Mouse (Mus musculus): ENCODE data around the gene Dusp18. TPM values are rescaled to one million over a fixed set of nuclear protein-coding genes. Genes with fewer than 3 reads are reported as not detected.
"Not testable (repeated sequence)": the region's sequence is repeated elsewhere in the genome, so short reads cannot be mapped to it uniquely, and the experiment has no call there.

Gene Dusp18
- total RNA-seq, 2 experiments from 2014 or later, result 6.2 to 6.5 TPM

- DNase-seq (ENCODE audit: low spot score in 2 of 2), result no peak
Observed at GRCm38 (mm10) chr11:3887331-3887730, 7.7 kb upstream of the Dusp18 start.

GRCm38 (mm10) chr11:3893970-3894369, 1.1 kb upstream of the Dusp18 start:
- DNase-seq (ENCODE audit: low spot score in 2 of 2), result no peak

GRCm38 (mm10) chr11:3895458-3895857, 418 bp downstream of the Dusp18 start:
- DNase-seq (ENCODE audit: low spot score in 2 of 2), result no peak

GRCm38 (mm10) chr11:3895933-3896332, 893 bp downstream of the Dusp18 start:
- DNase-seq (ENCODE audit: low spot score in 2 of 2), result no peak

GRCm38 (mm10) chr11:3900296-3900695, 5.3 kb downstream of the Dusp18 start:
- no peak for DNase-seq (ENCODE audit: low spot score in 2 of 2)

GRCm38 (mm10) chr11:3902516-3902915, 7.5 kb downstream of the Dusp18 start:
- DNase-seq (ENCODE audit: low spot score in 2 of 2), result no peak

- DNase-seq (ENCODE audit: low spot score in 2 of 2), result peak in 1 of 2 experiments; percentile 38
Observed at GRCm38 (mm10) chr11:3903046-3903445, 8.0 kb downstream of the Dusp18 start.

GRCm38 (mm10) chr11:3904673-3905072, 9.6 kb downstream of the Dusp18 start:
- DNase-seq (ENCODE audit: low spot score in 2 of 2), result no peak

- no peak for DNase-seq (ENCODE audit: low spot score in 2 of 2)
Observed at GRCm38 (mm10) chr11:3905446-3905845, 10.4 kb downstream of the Dusp18 start.

- DNase-seq (ENCODE audit: low spot score in 2 of 2), result no peak
Observed at GRCm38 (mm10) chr11:3909236-3909635, 14.2 kb downstream of the Dusp18 start.

- no peak for DNase-seq (ENCODE audit: low spot score in 2 of 2)
Observed at GRCm38 (mm10) chr11:3910513-3911310, 15.7 kb downstream of the Dusp18 start.

GRCm38 (mm10) chr11:3911440-3911839, 16.4 kb downstream of the Dusp18 start:
- not testable (repeated sequence) for DNase-seq (ENCODE audit: low spot score in 2 of 2)

- no peak for DNase-seq (ENCODE audit: low spot score in 2 of 2)
Observed at GRCm38 (mm10) chr11:3912100-3912874, 17.2 kb downstream of the Dusp18 start.

GRCm38 (mm10) chr11:3912875-3913271, 17.8 kb downstream of the Dusp18 start:
- DNase-seq (ENCODE audit: low spot score in 2 of 2), result no peak

- peak; percentile 67 to 80 for DNase-seq (ENCODE audit: low spot score in 2 of 2)
Observed at GRCm38 (mm10) chr11:3913316-3914108, 18.5 kb downstream of the Dusp18 start.

- peak; percentile 61 to 66 for DNase-seq (ENCODE audit: low spot score in 2 of 2)
Observed at GRCm38 (mm10) chr11:3914109-3914840, 19.2 kb downstream of the Dusp18 start, which contains the start of gene Slc35e4. TSS of gene Slc35e4 (minus strand) at chr11:3914664.

GRCm38 (mm10) chr11:3918738-3919137, 23.7 kb downstream of the Dusp18 start:
- no peak for DNase-seq (ENCODE audit: low spot score in 2 of 2)

- DNase-seq (ENCODE audit: low spot score in 2 of 2), result no peak
Observed at GRCm38 (mm10) chr11:3920476-3920875, 25.4 kb downstream of the Dusp18 start.

- DNase-seq (ENCODE audit: low spot score in 2 of 2), result no peak
Observed at GRCm38 (mm10) chr11:3921281-3921850, 26.3 kb downstream of the Dusp18 start.

GRCm38 (mm10) chr11:3922115-3922514, 27.1 kb downstream of the Dusp18 start:
- no peak for DNase-seq (ENCODE audit: low spot score in 2 of 2)

Measured in adrenal gland, postnatal 4 days (tissue).